Mouse (Mus musculus): ENCODE data around the gene Dimt1.
"Not testable (repeated sequence)": the region's sequence is repeated elsewhere in the genome, so short reads cannot be mapped to it uniquely, and the experiment has no call there.

The Dimt1 gene

DNA sequence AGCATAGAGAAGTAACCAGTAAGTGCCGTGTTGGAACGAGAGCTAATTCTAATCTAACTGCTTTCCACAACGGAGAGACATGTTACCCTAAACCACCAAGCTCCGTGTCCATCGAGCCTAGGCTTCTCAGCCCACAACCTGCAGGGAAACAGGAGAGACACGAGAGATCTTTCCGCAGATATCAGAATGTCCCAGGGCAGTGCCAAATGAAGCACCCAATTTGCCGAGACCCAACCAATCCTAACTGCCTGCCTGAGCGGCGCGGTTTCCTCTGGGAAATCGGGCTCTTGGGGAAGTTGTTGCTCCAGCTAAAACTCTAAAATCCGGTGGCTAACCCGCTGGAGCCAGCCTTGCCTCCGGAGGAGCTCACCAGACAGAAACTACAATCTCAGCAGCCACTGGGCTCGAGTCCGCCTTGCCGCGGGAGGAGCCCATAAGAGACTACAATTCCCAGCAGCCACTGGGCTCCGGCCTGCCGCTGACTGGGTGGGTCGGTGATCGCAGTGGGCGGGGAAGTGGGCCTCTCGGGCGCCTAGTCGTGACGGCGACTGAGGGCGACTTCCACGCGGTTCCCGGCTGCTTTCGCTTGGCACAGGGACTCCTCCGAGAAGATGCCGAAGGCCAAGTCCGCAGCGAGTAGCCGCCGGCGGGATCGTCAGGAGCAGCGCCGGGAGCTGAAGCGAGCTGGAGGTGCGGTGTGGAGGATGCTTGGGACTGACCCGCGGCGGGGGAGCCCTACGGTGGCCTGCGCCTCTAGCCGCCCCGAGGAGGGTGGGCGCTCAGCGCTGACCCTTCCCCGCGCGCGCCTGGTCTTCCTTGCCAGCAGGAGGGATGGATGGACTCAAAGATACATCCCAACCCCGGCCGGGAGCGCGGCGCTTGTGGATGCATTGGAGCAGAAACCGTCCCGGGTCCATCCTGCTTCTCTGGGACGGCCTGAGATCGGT lies at the start of gene Dimt1:
Gene Dimt1, plus strand, starts transcription at position 534 of the 947 bp plus-strand sequence.
- Histone ChIP-seq H3K27me3 (ENCODE audit: insufficient read depth, low read length) (no peaks in the 10 kb centered on the region), H3K4me3 (replicated peaks; ENCODE audit: low read length) (peak within 1 kb of the TSS; percentile 99), H3K4me1 (replicated peaks; ENCODE audit: low read depth, low read length) (peaks cover 41% of the 10 kb centered on the region), H3K9me3 (ENCODE audit: low read length) (no peaks in the 10 kb centered on the region), H3K36me3 (ENCODE audit: insufficient read depth, low read length) (peaks cover 35% of the 10 kb centered on the region)
- TF ChIP-seq NANOG (IDR thresholded peaks at IDR 0.05; ENCODE audit: borderline replicate concordance, low read length) (no peak), POU5F1 (IDR thresholded peaks at IDR 0.05; ENCODE audit: borderline replicate concordance, low read length) (no peak), CTCF (conservative IDR thresholded peaks at IDR 0.05; ENCODE audit: low read length) (no peak)

DNA sequence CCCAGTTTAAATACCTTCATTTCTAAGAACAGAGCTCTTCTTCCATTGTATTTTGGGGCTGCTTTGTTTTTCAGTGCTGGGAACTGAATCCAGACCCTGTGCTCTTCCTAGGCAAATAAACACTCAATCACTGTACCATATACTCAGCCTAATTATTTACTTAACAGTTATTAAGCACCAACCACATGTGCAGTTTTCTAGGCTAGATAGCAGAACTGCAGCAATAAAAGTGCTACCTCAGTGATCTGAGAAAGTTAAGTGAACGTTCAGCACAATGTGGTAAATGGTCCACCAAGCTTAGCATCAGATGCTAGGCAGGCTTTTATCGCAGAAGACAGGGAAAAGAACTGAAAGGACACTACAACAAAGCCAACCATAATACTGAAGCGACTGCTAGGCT lies 42.3 kb upstream of the Dimt1 start:
- Histone ChIP-seq H3K36me3 (ENCODE audit: insufficient read depth, low read length) (peaks cover 86% of the 10 kb centered on the region), H3K4me3 (replicated peaks; ENCODE audit: low read length) (no peak overlapping the region), H3K27me3 (ENCODE audit: insufficient read depth, low read length) (no peaks in the 10 kb centered on the region), H3K9me3 (ENCODE audit: low read length) (no peaks in the 10 kb centered on the region), H3K4me1 (replicated peaks; ENCODE audit: low read depth, low read length) (peaks cover 48% of the 10 kb centered on the region)
- TF ChIP-seq POU5F1 (IDR thresholded peaks at IDR 0.05; ENCODE audit: borderline replicate concordance, low read length) (no peak), CTCF (conservative IDR thresholded peaks at IDR 0.05; ENCODE audit: low read length) (no peak), NANOG (IDR thresholded peaks at IDR 0.05; ENCODE audit: borderline replicate concordance, low read length) (no peak)

DNA sequence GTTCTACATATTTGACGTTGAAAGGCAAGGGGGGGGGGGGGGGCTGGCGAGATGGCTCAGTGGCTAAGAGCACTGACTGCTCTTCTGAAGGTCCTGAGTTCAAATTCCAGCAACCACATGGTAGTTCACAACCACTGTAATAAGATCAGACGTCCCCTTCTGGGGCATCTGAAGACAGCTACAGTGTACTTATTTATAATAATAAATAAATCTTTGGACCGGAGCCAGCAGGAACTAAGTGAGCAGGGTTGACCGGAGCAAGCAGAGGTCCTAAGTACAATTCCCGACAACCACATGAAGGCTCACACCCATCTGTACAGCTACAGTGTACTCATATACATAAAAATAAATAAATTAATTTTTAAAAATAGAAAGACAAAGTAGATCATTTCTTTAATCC lies 41.8 kb upstream of the Dimt1 start:
- not testable (repeated sequence) for H3K4me3 ChIP-seq (replicated peaks; ENCODE audit: low read length); H3K9me3 ChIP-seq (ENCODE audit: low read length)
- H3K4me1 ChIP-seq (replicated peaks; ENCODE audit: low read depth, low read length) = peaks cover 48% of the 10 kb centered on the region

DNA sequence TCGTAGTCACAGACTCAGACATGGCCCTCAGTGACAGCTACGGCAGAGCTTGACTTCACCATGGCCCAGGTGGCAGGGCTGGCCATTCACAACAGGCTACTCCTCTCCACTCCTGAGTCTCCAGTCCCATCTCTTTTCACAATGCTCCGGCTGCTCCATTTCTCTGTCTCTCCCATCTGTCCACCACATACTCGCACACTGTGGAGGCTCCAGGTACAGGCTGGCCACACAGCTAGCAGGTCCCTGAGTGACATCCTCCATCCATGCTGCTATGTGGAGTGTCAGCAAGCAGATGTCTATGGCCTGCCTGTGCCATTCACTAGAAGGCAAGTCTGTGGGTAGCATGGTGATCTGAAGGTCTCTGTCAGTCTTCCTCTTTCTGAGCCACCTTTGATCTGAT lies 39.7 kb upstream of the Dimt1 start:
- peaks cover 84% of the 10 kb centered on the region for H3K36me3 ChIP-seq (ENCODE audit: insufficient read depth, low read length)
- no peaks in the 10 kb centered on the region for H3K9me3 ChIP-seq (ENCODE audit: low read length)
- peaks cover 48% of the 10 kb centered on the region for H3K4me1 ChIP-seq (replicated peaks; ENCODE audit: low read depth, low read length)
- TF ChIP-seq CTCF (conservative IDR thresholded peaks at IDR 0.05; ENCODE audit: low read length) (no peak), POU5F1 (IDR thresholded peaks at IDR 0.05; ENCODE audit: borderline replicate concordance, low read length) (no peak), NANOG (IDR thresholded peaks at IDR 0.05; ENCODE audit: borderline replicate concordance, low read length) (no peak)
- H3K27me3 ChIP-seq (ENCODE audit: insufficient read depth, low read length) = no peaks in the 10 kb centered on the region
- peak overlapping the region; percentile 29; the same call in 1 of the 2 replicates for H3K4me3 ChIP-seq (replicated peaks; ENCODE audit: low read length)

More for the DNA sequence above, 41.8 kb upstream of the Dimt1 start:
- peaks cover 86% of the 10 kb centered on the region for H3K36me3 ChIP-seq (ENCODE audit: insufficient read depth, low read length)
- H3K27me3 ChIP-seq (ENCODE audit: insufficient read depth, low read length) = not testable (repeated sequence)

DNA sequence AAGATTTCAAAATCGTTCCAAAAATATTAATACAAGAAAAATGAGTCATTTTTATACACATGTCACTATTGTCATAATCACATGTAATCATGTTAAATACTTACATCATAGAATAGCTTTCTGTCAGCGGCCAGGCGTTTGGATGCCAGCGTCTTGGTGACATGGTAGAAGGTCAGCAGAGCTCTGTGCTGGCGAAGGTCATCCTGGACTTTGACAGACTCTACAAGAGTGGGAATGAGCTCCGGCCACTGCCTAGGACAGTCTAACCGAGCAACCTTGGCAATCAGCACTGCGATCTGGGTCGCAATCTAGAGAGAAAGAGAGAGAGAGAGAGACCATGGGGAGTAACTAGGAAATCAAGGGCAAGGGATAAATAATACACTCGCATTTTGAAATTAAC lies 36.8 kb upstream of the Dimt1 start:
- Histone ChIP-seq H3K4me3 (replicated peaks; ENCODE audit: low read length) (no peak overlapping the region), H3K36me3 (ENCODE audit: insufficient read depth, low read length) (peaks cover 64% of the 10 kb centered on the region), H3K27me3 (ENCODE audit: insufficient read depth, low read length) (no peaks in the 10 kb centered on the region), H3K4me1 (replicated peaks; ENCODE audit: low read depth, low read length) (peaks cover 47% of the 10 kb centered on the region), H3K9me3 (ENCODE audit: low read length) (no peaks in the 10 kb centered on the region)
- no peak for TF ChIP-seq NANOG (IDR thresholded peaks at IDR 0.05; ENCODE audit: borderline replicate concordance, low read length)
- no peak for TF ChIP-seq POU5F1 (IDR thresholded peaks at IDR 0.05; ENCODE audit: borderline replicate concordance, low read length)
- no peak for TF ChIP-seq CTCF (conservative IDR thresholded peaks at IDR 0.05; ENCODE audit: low read length)

DNA sequence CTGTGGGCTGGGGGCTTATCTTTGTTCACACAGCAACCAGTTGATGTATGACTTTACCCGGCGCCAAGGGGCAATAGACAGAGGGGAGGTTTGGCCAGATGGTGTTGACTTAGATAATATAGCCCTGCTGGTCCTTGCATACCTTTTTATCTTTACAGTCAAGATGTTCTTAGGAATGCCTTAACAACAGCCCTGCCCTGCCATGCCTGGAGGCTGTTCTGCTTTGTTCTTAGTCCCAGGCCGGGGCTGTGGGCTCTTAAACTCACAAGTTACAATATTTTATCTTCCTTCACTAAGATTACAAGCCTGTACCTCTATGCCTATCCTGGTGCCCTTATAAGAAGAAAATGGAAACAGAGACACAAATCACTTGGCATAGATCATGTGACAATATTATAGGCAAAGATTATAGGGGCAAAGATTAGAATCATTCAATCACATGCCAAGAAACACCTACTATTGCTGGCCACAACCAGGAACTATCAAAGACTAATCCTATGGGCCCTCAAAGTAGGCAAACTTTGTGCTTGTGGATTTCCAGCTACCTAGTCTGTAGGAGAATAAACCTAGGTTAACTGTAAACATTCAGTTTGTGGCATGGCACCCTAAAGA lies 33.7 kb upstream of the Dimt1 start:
- H3K9me3 ChIP-seq (ENCODE audit: low read length) = no peaks in the 10 kb centered on the region
- no peak overlapping the region for H3K4me3 ChIP-seq (replicated peaks; ENCODE audit: low read length)
- no peaks in the 10 kb centered on the region for H3K27me3 ChIP-seq (ENCODE audit: insufficient read depth, low read length)
- H3K36me3 ChIP-seq (ENCODE audit: insufficient read depth, low read length) = peaks cover 56% of the 10 kb centered on the region
- H3K4me1 ChIP-seq (replicated peaks; ENCODE audit: low read depth, low read length) = peaks cover 24% of the 10 kb centered on the region
- TF ChIP-seq NANOG (IDR thresholded peaks at IDR 0.05; ENCODE audit: borderline replicate concordance, low read length) = no peak

DNA sequence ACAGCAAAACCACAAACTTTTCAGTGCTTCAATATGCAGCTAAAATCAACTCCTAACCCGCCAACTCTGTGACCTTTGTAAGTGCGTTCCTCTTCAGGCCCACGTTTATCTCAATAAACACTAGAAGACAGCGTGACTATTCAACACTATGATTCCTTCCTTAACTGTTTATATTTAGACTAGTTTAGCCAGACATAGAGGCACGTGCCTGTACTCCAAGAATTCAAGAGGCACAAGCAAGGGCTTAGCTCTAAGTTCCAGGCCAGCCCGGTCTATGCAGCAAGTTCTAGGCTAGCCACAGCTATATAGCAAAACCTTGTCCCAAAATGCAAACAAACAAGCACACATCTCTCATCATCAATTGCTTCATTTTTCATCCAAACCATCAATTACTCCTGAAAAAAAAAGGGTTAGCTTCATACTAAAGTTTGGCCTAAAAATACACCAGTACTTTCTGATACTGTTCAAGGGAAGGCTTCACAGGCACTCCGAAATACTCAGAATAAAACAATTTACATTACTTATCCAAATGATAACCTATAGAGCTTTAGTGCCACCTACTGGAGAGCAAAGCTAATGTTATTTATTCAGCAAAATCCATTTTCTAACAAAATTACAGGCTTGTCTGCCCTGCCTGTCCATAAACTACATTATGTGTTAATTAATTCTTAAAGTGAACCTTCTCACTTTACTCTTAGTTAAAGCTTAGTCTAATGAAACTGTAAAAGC lies 28.4 kb upstream of the Dimt1 start:
- H3K4me3 ChIP-seq (replicated peaks; ENCODE audit: low read length) = no peak overlapping the region
- no peaks in the 10 kb centered on the region for H3K9me3 ChIP-seq (ENCODE audit: low read length)
- H3K4me1 ChIP-seq (replicated peaks; ENCODE audit: low read depth, low read length) = peaks cover 34% of the 10 kb centered on the region
- peaks cover 71% of the 10 kb centered on the region for H3K36me3 ChIP-seq (ENCODE audit: insufficient read depth, low read length)
- no peaks in the 10 kb centered on the region for H3K27me3 ChIP-seq (ENCODE audit: insufficient read depth, low read length)
- peak; percentile 31; the same call in 1 of the 2 replicates for TF ChIP-seq CTCF (conservative IDR thresholded peaks at IDR 0.05; ENCODE audit: low read length)
- no peak for TF ChIP-seq POU5F1 (IDR thresholded peaks at IDR 0.05; ENCODE audit: borderline replicate concordance, low read length)
- no peak for TF ChIP-seq NANOG (IDR thresholded peaks at IDR 0.05; ENCODE audit: borderline replicate concordance, low read length)

DNA sequence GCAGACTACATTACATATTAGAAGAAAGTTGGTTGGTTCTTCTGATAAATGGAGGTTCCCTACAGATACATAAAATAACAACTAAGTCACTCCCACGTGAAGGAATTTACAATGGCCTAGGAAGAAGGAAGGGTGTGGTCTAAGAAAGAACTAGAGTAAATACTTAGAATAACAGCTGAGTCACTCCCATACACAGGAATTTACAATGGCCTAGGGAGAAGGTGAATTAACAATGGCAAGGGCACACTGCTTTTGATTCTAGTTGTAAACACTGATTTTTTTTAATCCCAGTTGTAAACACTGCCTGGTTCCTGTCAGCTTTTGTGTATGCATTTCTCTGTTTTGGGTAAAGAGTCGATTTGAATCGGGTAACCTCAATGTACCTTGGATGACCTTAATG lies 21.0 kb upstream of the Dimt1 start:
- Histone ChIP-seq H3K4me1 (replicated peaks; ENCODE audit: low read depth, low read length) (peaks cover 31% of the 10 kb centered on the region), H3K36me3 (ENCODE audit: insufficient read depth, low read length) (peaks cover 48% of the 10 kb centered on the region)
- not testable (repeated sequence) for H3K27me3 ChIP-seq (ENCODE audit: insufficient read depth, low read length); H3K4me3 ChIP-seq (replicated peaks; ENCODE audit: low read length); H3K9me3 ChIP-seq (ENCODE audit: low read length)

All from E14TG2a.4 (cell line).